Mouse (Mus musculus): ENCODE measurements around the gene Tmprss7.

GRCm38 (mm10) chr16:45714489-45715150 lies 21.2 kb upstream of the Tmprss7 start:
- TF ChIP-seq GATA1 (IDR thresholded peaks at IDR 0.05; ENCODE audit: low read length) (no peak), TAL1 (IDR thresholded peaks at IDR 0.05; ENCODE audit: low read length) (no peak)

All from erythroblast, embryonic 14.5 days (primary cell).